Mouse (Mus musculus) small intestine, adult 2 months (tissue): Measurements from ENCODE around the gene Arnt2.

Source experiments
- CTCF ChIP-seq: fragments of 200-500 bp; IDR thresholded peaks from 2 replicates; pipeline ENCODE4 v1.5.1; 2012; ENCODE audit warnings: low read depth, mild to moderate bottlenecking, control low read depth, inconsistent platforms, low read length, moderate library complexity, mixed read lengths; ENCODE audit not compliant: insufficient replicate concordance, insufficient read length; ENCODE audit errors: extremely low read depth
- POLR2A ChIP-seq: fragments of 200-500 bp; IDR thresholded peaks from 2 replicates; pipeline ENCODE4 v1.6.1; 2012; ENCODE audit warnings: low read depth, mild to moderate bottlenecking, control low read depth, inconsistent platforms, low read length, moderate library complexity

DNA sequence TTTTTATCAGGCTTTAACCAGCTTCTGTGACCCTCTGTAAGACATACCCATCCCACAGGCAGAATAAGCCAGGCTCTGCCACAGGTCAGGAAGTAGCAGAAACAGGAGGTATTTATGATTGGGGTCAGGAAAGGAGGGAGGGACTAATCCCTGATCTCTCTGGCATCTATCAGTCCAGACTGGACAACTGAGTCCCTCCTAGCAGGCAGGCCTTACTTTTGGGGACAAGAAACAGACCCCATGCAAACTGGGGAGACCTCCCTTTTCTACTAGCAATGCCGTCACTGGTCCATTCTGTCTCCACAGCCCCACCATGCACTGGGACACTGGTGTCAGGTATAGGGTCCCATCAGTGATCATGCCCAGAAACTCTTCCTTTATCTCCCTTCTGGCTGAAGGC, 37.1 kb downstream of the Arnt2 start:
- TF ChIP-seq CTCF (no peak), POLR2A (no peak)
